Mouse (Mus musculus): ENCODE data around the gene Prkg1.
"Not testable (repeated sequence)": the region's sequence is repeated elsewhere in the genome, so short reads cannot be mapped to it uniquely, and the experiment has no call there.

The Prkg1 gene

GRCm38 (mm10) chr19:31284581-31284980 lies 480.3 kb downstream of the Prkg1 start:
- DNase-seq (ENCODE audit: low read depth), result no peak

- no peak for DNase-seq (ENCODE audit: low read depth)
Observed at GRCm38 (mm10) chr19:31284126-31284525, 480.7 kb downstream of the Prkg1 start.

GRCm38 (mm10) chr19:31283617-31284016 lies 481.2 kb downstream of the Prkg1 start:
- no peak for DNase-seq (ENCODE audit: low read depth)

GRCm38 (mm10) chr19:31279797-31280486 lies 484.9 kb downstream of the Prkg1 start:
- DNase-seq (ENCODE audit: low read depth), result no peak

GRCm38 (mm10) chr19:31262438-31262837 lies 502.4 kb downstream of the Prkg1 start:
- DNase-seq (ENCODE audit: low read depth), result no peak

GRCm38 (mm10) chr19:31260494-31260893 lies 504.3 kb downstream of the Prkg1 start:
- no peak for DNase-seq (ENCODE audit: low read depth)

- DNase-seq (ENCODE audit: low read depth), result no peak
Observed at GRCm38 (mm10) chr19:31255780-31256179, 509.1 kb downstream of the Prkg1 start.

- no peak for DNase-seq (ENCODE audit: low read depth)
Observed at GRCm38 (mm10) chr19:31232410-31232809, 532.4 kb downstream of the Prkg1 start.

- no peak for DNase-seq (ENCODE audit: low read depth)
Observed at GRCm38 (mm10) chr19:31228385-31228784, 536.4 kb downstream of the Prkg1 start.

- no peak for DNase-seq (ENCODE audit: low read depth)
Observed at GRCm38 (mm10) chr19:31223457-31223856, 541.4 kb downstream of the Prkg1 start.

- DNase-seq (ENCODE audit: low read depth), result not testable (repeated sequence)
Observed at GRCm38 (mm10) chr19:31219261-31219660, 545.6 kb downstream of the Prkg1 start.

- DNase-seq (ENCODE audit: low read depth), result no peak
Observed at GRCm38 (mm10) chr19:31210850-31211249, 554.0 kb downstream of the Prkg1 start.

GRCm38 (mm10) chr19:31210449-31210848 lies 554.4 kb downstream of the Prkg1 start:
- no peak for DNase-seq (ENCODE audit: low read depth)

GRCm38 (mm10) chr19:31199583-31199982 lies 565.2 kb downstream of the Prkg1 start:
- DNase-seq (ENCODE audit: low read depth), result no peak

GRCm38 (mm10) chr19:31198461-31198860 lies 566.4 kb downstream of the Prkg1 start:
- DNase-seq (ENCODE audit: low read depth), result no peak

GRCm38 (mm10) chr19:31197076-31197475 lies 567.8 kb downstream of the Prkg1 start:
- DNase-seq (ENCODE audit: low read depth), result no peak

- DNase-seq (ENCODE audit: low read depth), result no peak
Observed at GRCm38 (mm10) chr19:31188559-31189218, 576.1 kb downstream of the Prkg1 start.

GRCm38 (mm10) chr19:31180757-31181156 lies 584.1 kb downstream of the Prkg1 start:
- no peak for DNase-seq (ENCODE audit: low read depth)

GRCm38 (mm10) chr19:31177279-31177922 lies 587.4 kb downstream of the Prkg1 start:
- DNase-seq (ENCODE audit: low read depth), result no peak

- DNase-seq (ENCODE audit: low read depth), result no peak
Observed at GRCm38 (mm10) chr19:31170985-31171384, 593.8 kb downstream of the Prkg1 start.

GRCm38 (mm10) chr19:31158944-31159460 lies 605.8 kb downstream of the Prkg1 start:
- no peak for DNase-seq (ENCODE audit: low read depth)

- DNase-seq (ENCODE audit: low read depth), result no peak
Observed at GRCm38 (mm10) chr19:31153399-31153798, 611.4 kb downstream of the Prkg1 start.

- DNase-seq (ENCODE audit: low read depth), result no peak
Observed at GRCm38 (mm10) chr19:31149902-31150301, 614.9 kb downstream of the Prkg1 start.

Data from c-Kit-positive CD71-positive TER-119-negative erythroid progenitor cells, embryonic 14.5 days (primary cell).